Mouse (Mus musculus): Measurements from ENCODE around the gene Bhlhe40. TPM values are rescaled to one million over a fixed set of nuclear protein-coding genes. Genes with fewer than 3 reads are reported as not detected.

Bhlhe40 gene
- polyA plus RNA-seq, 1 experiment from 2014 or later: 78.9 TPM

DNA sequence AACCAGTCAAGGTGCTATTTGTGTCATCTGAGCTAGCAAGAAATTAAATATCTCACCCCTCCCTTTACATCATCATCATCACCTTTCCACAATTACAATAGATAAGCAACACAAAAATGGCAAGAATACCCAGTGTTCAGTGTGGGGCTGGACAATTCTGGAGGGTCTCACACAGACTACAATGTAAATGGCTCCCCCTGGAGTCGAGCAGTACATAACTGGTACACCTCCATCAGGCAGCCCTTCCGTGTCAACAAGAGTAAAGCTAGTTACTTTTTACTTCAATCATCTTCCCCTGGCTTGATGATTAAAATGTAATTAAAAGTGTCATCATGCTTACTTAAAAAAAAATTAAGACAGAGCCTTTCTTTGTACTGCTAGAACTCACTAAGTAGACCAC, 4.6 kb upstream of the Bhlhe40 start:
- Histone ChIP-seq H3K4me1 (replicated peaks; ENCODE audit: control insufficient read depth, insufficient read depth, low read length) (no peaks in the 10 kb centered on the region), H3K27me3 (replicated peaks; ENCODE audit: control insufficient read depth, insufficient read depth, low read length) (no peaks in the 10 kb centered on the region), H3K4me2 (replicated peaks; ENCODE audit: low read depth) (no peak overlapping the region), H3K27ac (ENCODE audit: low read depth, low read length) (no peak overlapping the region), H3K4me3 (ENCODE audit: low read depth, low read length) (no peak overlapping the region), H3K36me3 (ENCODE audit: control insufficient read depth, insufficient read depth) (no peaks in the 10 kb centered on the region), H3K9ac (ENCODE audit: low read depth, low read length) (no peak overlapping the region), H3K9me3 (ENCODE audit: control insufficient read depth) (no peaks in the 10 kb centered on the region)
- peak; percentile 50 for TF ChIP-seq CTCF (IDR thresholded peaks at IDR 0.05; ENCODE audit: low read depth)
- ATAC-seq: no peak
- WGBS: 59% methylated on average over 2 of the region's 2 CpGs

DNA sequence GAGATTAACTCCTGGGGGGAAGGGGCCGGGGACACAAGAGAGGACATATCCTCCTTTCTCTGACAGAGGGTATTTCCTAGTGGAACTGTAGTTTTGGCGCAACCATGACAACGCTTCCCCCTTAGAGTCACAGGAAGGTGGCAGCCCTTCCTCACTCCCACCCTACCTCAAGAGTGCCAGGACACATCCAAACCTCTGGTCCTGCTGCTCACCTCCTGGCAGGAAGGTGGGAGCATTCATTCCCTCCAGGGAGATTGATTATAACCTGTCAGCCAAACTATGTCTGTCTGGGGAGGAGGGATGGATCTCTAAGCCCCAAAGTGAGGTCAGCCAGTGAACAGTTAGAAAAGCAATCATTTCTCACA, 2.4 kb upstream of the Bhlhe40 start:
- Histone ChIP-seq H3K27ac (ENCODE audit: low read depth, low read length) (peak overlapping the region; percentile 100), H3K9me3 (ENCODE audit: control insufficient read depth) (no peaks in the 10 kb centered on the region), H3K9ac (ENCODE audit: low read depth, low read length) (peak overlapping the region; percentile 83), H3K4me3 (ENCODE audit: low read depth, low read length) (peak overlapping the region; percentile 69), H3K4me2 (replicated peaks; ENCODE audit: low read depth) (peak overlapping the region; percentile 82), H3K27me3 (replicated peaks; ENCODE audit: control insufficient read depth, insufficient read depth, low read length) (no peaks in the 10 kb centered on the region), H3K4me1 (replicated peaks; ENCODE audit: control insufficient read depth, insufficient read depth, low read length) (no peaks in the 10 kb centered on the region), H3K36me3 (ENCODE audit: control insufficient read depth, insufficient read depth) (no peaks in the 10 kb centered on the region)
- no peak for ATAC-seq
- TF ChIP-seq CTCF (IDR thresholded peaks at IDR 0.05; ENCODE audit: low read depth): no peak; the same call in 1 of the 2 replicates
- 59% methylated on average over 3 of the region's 3 CpGs for WGBS

DNA sequence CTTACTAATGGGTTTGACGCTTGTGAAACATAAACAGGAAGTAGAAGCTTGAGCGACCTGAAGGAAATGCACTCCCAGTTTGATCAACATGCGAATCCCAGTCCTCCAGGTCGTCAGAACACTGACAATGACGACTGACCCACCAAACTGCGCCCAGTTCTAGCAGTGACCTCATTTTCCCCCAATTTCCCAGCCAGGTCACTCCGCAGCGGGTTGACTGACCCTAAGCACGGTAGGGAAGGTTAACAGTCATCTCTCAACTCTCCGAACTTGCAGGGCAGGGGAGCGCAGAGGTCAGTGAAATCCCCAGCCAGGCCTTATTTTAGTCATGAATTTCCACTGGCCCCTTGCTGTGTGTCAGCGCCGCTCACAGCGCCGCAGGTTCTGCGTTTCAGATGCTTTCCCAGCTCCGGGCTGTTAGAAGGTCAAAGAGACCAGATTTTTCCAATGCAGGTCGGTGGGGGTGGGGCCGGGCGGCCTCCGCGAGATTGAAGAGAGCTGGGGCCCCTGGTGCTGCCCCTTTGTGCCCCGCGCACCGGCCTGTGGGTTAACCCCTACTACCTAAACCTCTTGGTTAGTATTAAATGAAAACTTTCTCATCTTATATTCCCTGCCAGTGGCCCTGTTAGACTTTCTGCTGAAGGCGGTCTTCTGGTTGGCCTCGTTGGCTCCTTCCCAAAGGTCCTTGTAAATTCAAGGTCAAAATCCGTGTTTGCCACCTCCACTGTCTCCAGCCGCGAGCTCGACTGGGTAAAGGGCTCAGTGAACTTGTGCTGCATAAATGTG, 1.8 kb upstream of the Bhlhe40 start:
- ATAC-seq: no peak; the same call in 1 of the 2 replicates
- Histone ChIP-seq H3K4me2 (replicated peaks; ENCODE audit: low read depth) (peak overlapping the region; percentile 82), H3K4me3 (ENCODE audit: low read depth, low read length) (peak overlapping the region; percentile 69), H3K9me3 (ENCODE audit: control insufficient read depth) (no peaks in the 10 kb centered on the region), H3K27ac (ENCODE audit: low read depth, low read length) (peak overlapping the region; percentile 100), H3K27me3 (replicated peaks; ENCODE audit: control insufficient read depth, insufficient read depth, low read length) (no peaks in the 10 kb centered on the region), H3K36me3 (ENCODE audit: control insufficient read depth, insufficient read depth) (no peaks in the 10 kb centered on the region), H3K9ac (ENCODE audit: low read depth, low read length) (peak overlapping the region; percentile 83), H3K4me1 (replicated peaks; ENCODE audit: control insufficient read depth, insufficient read depth, low read length) (no peaks in the 10 kb centered on the region)
- whole genome bisulfite sequencing: 1% methylated on average over 31 of the region's 31 CpGs
- TF ChIP-seq CTCF (IDR thresholded peaks at IDR 0.05; ENCODE audit: low read depth): no peak

DNA sequence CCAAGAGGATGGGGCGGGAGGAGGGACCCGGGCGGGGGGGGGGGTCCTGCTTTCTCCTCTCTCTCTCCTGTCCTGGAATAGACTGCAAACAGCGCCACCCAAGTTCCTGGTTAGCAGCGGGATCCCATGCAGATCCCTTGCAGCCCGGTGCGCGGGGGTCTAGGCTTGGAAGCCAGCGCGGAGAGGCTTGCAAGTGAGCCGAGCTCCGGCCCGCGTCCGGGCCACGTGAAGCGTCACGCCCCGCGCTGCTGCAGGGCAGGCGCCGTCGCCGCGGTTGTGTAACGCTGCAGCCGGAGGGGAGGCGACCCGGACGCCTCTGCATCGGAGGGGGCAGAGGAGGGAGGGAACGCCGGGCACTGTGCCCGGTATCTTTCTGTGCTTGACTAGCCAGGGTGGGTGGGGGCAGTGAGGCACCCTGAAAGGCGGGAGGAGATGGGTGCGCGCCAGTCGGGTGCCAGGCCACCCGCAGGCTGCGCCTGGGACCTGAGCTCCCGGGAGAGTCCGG, 1.2 kb upstream of the Bhlhe40 start:
- peak overlapping the region; percentile 69 for H3K4me3 ChIP-seq (ENCODE audit: low read depth, low read length)
- peak overlapping the region; percentile 100 for H3K27ac ChIP-seq (ENCODE audit: low read depth, low read length)
- H3K9me3 ChIP-seq (ENCODE audit: control insufficient read depth): no peaks in the 10 kb centered on the region
- H3K4me2 ChIP-seq (replicated peaks; ENCODE audit: low read depth): peak overlapping the region; percentile 82
- H3K4me1 ChIP-seq (replicated peaks; ENCODE audit: control insufficient read depth, insufficient read depth, low read length): no peaks in the 10 kb centered on the region
- peak overlapping the region; percentile 83 for H3K9ac ChIP-seq (ENCODE audit: low read depth, low read length)
- WGBS: under 1% methylated on average over 41 of the region's 42 CpGs
- H3K27me3 ChIP-seq (replicated peaks; ENCODE audit: control insufficient read depth, insufficient read depth, low read length): no peaks in the 10 kb centered on the region
- peak; percentile 76 for ATAC-seq
- H3K36me3 ChIP-seq (ENCODE audit: control insufficient read depth, insufficient read depth): peaks cover under 1% of the 10 kb centered on the region; the same call in 1 of the 2 replicates
- peak; percentile 68 for TF ChIP-seq CTCF (IDR thresholded peaks at IDR 0.05; ENCODE audit: low read depth)

DNA sequence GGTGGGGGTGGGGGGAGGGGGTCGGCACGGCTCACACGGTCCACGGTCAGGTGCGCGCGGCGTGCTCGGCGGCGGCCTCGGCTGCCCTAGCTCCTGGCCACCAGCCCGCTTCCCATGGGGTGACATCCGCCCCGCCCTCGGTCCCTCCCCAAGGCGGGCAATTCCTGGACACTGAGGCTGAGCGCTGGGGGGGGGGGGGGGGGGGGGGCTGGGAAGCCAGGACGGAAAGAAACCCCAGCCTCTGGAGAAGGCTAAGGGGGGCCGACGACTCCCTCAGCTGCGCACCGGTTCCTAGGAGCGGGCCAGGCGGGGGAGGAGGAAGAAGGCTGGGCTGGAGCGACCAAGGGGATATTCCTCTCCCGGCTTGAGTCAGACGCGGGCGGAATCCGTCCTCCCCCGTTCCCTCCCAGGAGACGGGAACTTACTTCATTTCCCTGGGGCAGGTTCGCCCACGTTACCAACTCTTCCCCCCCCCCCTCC, 663 bp upstream of the Bhlhe40 start:
- under 1% methylated on average over 20 of the region's 35 CpGs for WGBS
- no peak for TF ChIP-seq CTCF (IDR thresholded peaks at IDR 0.05; ENCODE audit: low read depth)
- H3K4me3 ChIP-seq (ENCODE audit: low read depth, low read length): peak overlapping the region; percentile 69
- no peaks in the 10 kb centered on the region for H3K9me3 ChIP-seq (ENCODE audit: control insufficient read depth)
- peaks cover 5% of the 10 kb centered on the region; the same call in 1 of the 2 replicates for H3K36me3 ChIP-seq (ENCODE audit: control insufficient read depth, insufficient read depth)
- peak; percentile 76 for ATAC-seq
- H3K4me1 ChIP-seq (replicated peaks; ENCODE audit: control insufficient read depth, insufficient read depth, low read length): no peaks in the 10 kb centered on the region
- H3K27ac ChIP-seq (ENCODE audit: low read depth, low read length): peak overlapping the region; percentile 100
- no peaks in the 10 kb centered on the region for H3K27me3 ChIP-seq (replicated peaks; ENCODE audit: control insufficient read depth, insufficient read depth, low read length)
- H3K9ac ChIP-seq (ENCODE audit: low read depth, low read length): peak overlapping the region; percentile 83
- H3K4me2 ChIP-seq (replicated peaks; ENCODE audit: low read depth): peak overlapping the region; percentile 82

DNA sequence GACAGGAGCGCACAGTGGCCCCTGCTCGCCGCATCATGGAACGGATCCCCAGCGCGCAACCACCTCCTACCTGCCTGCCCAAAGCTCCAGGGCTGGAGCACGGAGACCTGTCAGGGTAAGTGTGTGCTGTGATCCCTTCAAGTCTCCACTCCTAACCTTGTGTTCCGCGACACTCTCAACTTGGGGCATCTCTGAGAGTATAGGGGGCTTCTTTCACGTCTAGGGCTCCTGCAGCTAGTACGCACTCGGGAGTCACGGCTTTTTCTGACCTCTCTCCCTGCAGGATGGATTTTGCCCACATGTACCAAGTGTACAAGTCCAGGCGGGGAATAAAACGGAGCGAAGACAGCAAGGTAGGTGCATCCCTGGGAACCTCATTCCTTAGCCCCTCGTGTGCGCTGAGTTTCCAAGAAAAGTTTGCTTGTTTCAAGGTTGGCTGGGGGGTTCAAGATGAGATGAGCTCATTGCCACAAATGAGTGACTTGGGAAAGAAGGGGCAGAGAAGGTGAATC, 505 bp downstream of the Bhlhe40 start:
- 0 out of 2 replicates have a peak, but pooled peaks have one; percentile 1 for TF ChIP-seq CTCF (IDR thresholded peaks at IDR 0.05; ENCODE audit: low read depth)
- Histone ChIP-seq H3K4me1 (replicated peaks; ENCODE audit: control insufficient read depth, insufficient read depth, low read length) (0 out of 2 replicates have a peak, but pooled peaks cover 6% of the 10 kb centered on the region), H3K27ac (ENCODE audit: low read depth, low read length) (peak overlapping the region; percentile 100), H3K4me2 (replicated peaks; ENCODE audit: low read depth) (peak overlapping the region; percentile 82), H3K9me3 (ENCODE audit: control insufficient read depth) (no peaks in the 10 kb centered on the region), H3K9ac (ENCODE audit: low read depth, low read length) (peak overlapping the region; percentile 83), H3K27me3 (replicated peaks; ENCODE audit: control insufficient read depth, insufficient read depth, low read length) (no peaks in the 10 kb centered on the region), H3K36me3 (ENCODE audit: control insufficient read depth, insufficient read depth) (peaks cover 17% of the 10 kb centered on the region), H3K4me3 (ENCODE audit: low read depth, low read length) (peak overlapping the region; percentile 69)
- ATAC-seq: no peak
- 0% methylated on average over 18 of the region's 18 CpGs for WGBS
